In the genomic region with DNA sequence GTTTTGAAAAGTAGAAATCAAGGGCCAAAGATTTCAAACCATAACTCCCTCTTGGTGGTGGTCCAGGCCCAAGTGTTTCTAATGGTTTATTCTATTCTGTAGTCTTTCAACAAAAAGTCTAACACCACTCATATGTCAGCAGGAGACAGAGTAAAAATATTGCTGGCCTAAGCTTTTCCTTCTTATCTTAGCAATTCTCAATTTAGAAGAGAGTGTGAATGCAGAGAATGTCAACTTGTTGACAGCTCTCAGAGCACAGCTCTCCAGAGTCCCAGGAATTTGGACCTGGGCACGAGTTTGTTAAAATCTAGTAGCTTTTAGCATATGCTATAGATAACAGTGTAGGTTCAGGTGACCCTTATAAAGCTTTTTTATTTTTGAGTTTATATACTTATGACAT, we compare ENCODE assay signal across 13 mouse cellular contexts.
"Had no signal": no experiment of that assay in that cellular context is flagged by ENCODE, and none has a peak within 500 bp of the region (broad histone marks: within the 10 kb centered on the region; RNA-seq: fewer than 3 reads in every experiment).

No protein-coding gene starts in this region.

- H3K27me3 ChIP-seq: liver, embryonic 15.5 days; megakaryocyte, embryonic 14.5 days; midbrain, embryonic 15.5 days; neural tube, embryonic 12.5 days had no signal

- H3K4me1 ChIP-seq: limb, embryonic 10.5 days; liver, embryonic 15.5 days; neural tube, embryonic 12.5 days had no signal

- H3K9me3 ChIP-seq: limb, embryonic 10.5 days; liver, embryonic 15.5 days; megakaryocyte, embryonic 14.5 days; midbrain, embryonic 15.5 days; neural tube, embryonic 12.5 days had no signal

- H3K4me3 ChIP-seq: left cerebral cortex, adult 2 months; limb, embryonic 10.5 days; liver, embryonic 15.5 days; megakaryocyte, embryonic 14.5 days; midbrain, embryonic 15.5 days; neural tube, embryonic 12.5 days had no signal

- ATAC-seq: midbrain, embryonic 15.5 days had no signal

- H3K4me2 ChIP-seq: liver, embryonic 11.5 days; liver, embryonic 15.5 days; midbrain, embryonic 11.5 days; midbrain, embryonic 15.5 days; neural tube, embryonic 12.5 days had no signal

- H3K9ac ChIP-seq: liver, embryonic 15.5 days; midbrain, embryonic 15.5 days; neural tube, embryonic 12.5 days had no signal

- DNase-seq: kidney, postnatal 14 days; lung, adult 2 months; thymus, adult 18-20 months; thymus, postnatal 14 days had no signal

- H3K27ac ChIP-seq: left cerebral cortex, adult 2 months; limb, embryonic 10.5 days; liver, embryonic 15.5 days; macrophage; midbrain, embryonic 15.5 days; neural tube, embryonic 12.5 days had no signal

- H3K36me3 ChIP-seq: liver, embryonic 15.5 days; midbrain, embryonic 15.5 days had no signal
